Mouse (Mus musculus): Measurements from ENCODE around the gene Mov10.

DNA sequence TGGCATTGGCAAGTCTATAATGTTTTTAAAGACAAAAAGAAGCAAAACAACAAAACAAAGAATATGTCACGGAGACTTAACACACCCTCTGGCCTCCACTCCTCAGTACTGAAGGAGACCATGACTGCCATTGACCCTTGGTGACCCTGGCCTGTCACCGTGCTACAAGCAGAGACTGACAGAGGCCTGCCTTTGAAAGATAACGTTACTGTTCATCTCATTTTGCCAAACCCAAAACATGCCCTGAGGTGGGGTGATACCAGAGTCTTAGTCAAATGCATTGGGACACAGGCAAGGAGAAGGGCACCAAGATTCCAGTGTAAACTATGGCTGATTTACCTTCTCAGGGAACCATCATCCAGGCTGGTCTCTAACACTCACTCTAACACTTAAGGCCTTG lies 49.2 kb downstream of the Mov10 start:
- TF ChIP-seq POLR2A (IDR thresholded peaks at IDR 0.05; ENCODE audit: borderline replicate concordance, low read depth, low read length) (no peak), CTCF (IDR thresholded peaks at IDR 0.05; ENCODE audit: low read depth, low read length) (no peak)
